Mouse (Mus musculus): ENCODE measurements around the gene Gtf3c2. TPM values are rescaled to one million over a fixed set of nuclear protein-coding genes. Genes with fewer than 3 reads are reported as not detected.

The Gtf3c2 gene
- polyA plus RNA-seq, 1 experiment from 2014 or later: 78.6 TPM

- DNase-seq (no peak), ATAC-seq (ENCODE audit: insufficient read depth) (no peak)
- Histone ChIP-seq H3K4me2 (no peak overlapping the region), H3K27me3 (ENCODE audit: insufficient read depth, low read length) (no peaks in the 10 kb centered on the region), H3K9me3 (ENCODE audit: low read depth, low read length) (no peaks in the 10 kb centered on the region), H3K36me3 (ENCODE audit: insufficient read depth) (peaks cover 19% of the 10 kb centered on the region; the same call in 1 of the 2 replicates), H3K27ac (ENCODE audit: low read depth) (no peak overlapping the region), H3K4me1 (ENCODE audit: insufficient read depth) (no peaks in the 10 kb centered on the region), H3K4me3 (ENCODE audit: low read depth, low read length) (no peak overlapping the region), H3K9ac (no peak overlapping the region)
- WGBS: 80% methylated on average over 4 of the region's 4 CpGs
- no peak for TF ChIP-seq CTCF (IDR thresholded peaks at IDR 0.05; ENCODE audit: low read depth)
Observed at GRCm38 (mm10) chr5:31149781-31150180, 30.2 kb downstream of the Gtf3c2 start.

GRCm38 (mm10) chr5:31138968-31139425 is 40.9 kb downstream of the Gtf3c2 start:
- peak overlapping the region; percentile 14; the same call in 1 of the 2 replicates for H3K4me3 ChIP-seq (ENCODE audit: low read depth, low read length)
- peak; percentile 80 for DNase-seq
- H3K4me2 ChIP-seq: peak overlapping the region; percentile 42
- no peaks in the 10 kb centered on the region for H3K4me1 ChIP-seq (ENCODE audit: insufficient read depth)
- H3K9me3 ChIP-seq (ENCODE audit: low read depth, low read length): no peaks in the 10 kb centered on the region
- peaks cover 58% of the 10 kb centered on the region for H3K27me3 ChIP-seq (ENCODE audit: insufficient read depth, low read length)
- H3K36me3 ChIP-seq (ENCODE audit: insufficient read depth): peaks cover 10% of the 10 kb centered on the region; the same call in 1 of the 2 replicates
- no peak for TF ChIP-seq CTCF (IDR thresholded peaks at IDR 0.05; ENCODE audit: low read depth)
- WGBS: 10% methylated on average over 9 of the region's 9 CpGs
- H3K9ac ChIP-seq: no peak overlapping the region
- no peak overlapping the region for H3K27ac ChIP-seq (ENCODE audit: low read depth)
- no peak for ATAC-seq (ENCODE audit: insufficient read depth)

GRCm38 (mm10) chr5:31138241-31138967 is 41.5 kb downstream of the Gtf3c2 start, which contains the start of gene Ucn:
Ucn (minus strand) TSS chr5:31138829.
- peaks cover 60% of the 10 kb centered on the region for H3K27me3 ChIP-seq (ENCODE audit: insufficient read depth, low read length)
- H3K4me2 ChIP-seq: peak within 1 kb of the TSS; percentile 42
- WGBS: 1% methylated on average over 52 of the region's 52 CpGs
- no peak within 1 kb of the TSS for H3K9ac ChIP-seq
- H3K4me3 ChIP-seq (ENCODE audit: low read depth, low read length): peak within 1 kb of the TSS; percentile 14; the same call in 1 of the 2 replicates
- H3K36me3 ChIP-seq (ENCODE audit: insufficient read depth): peaks cover 8% of the 10 kb centered on the region; the same call in 1 of the 2 replicates
- no peaks in the 10 kb centered on the region for H3K9me3 ChIP-seq (ENCODE audit: low read depth, low read length)
- ATAC-seq (ENCODE audit: insufficient read depth) (peak; percentile 60; the same call in 1 of the 2 replicates), DNase-seq (peak; percentile 56)
- H3K4me1 ChIP-seq (ENCODE audit: insufficient read depth): no peaks in the 10 kb centered on the region
- no peak for TF ChIP-seq CTCF (IDR thresholded peaks at IDR 0.05; ENCODE audit: low read depth)
- no peak within 1 kb of the TSS for H3K27ac ChIP-seq (ENCODE audit: low read depth)

DNA sequence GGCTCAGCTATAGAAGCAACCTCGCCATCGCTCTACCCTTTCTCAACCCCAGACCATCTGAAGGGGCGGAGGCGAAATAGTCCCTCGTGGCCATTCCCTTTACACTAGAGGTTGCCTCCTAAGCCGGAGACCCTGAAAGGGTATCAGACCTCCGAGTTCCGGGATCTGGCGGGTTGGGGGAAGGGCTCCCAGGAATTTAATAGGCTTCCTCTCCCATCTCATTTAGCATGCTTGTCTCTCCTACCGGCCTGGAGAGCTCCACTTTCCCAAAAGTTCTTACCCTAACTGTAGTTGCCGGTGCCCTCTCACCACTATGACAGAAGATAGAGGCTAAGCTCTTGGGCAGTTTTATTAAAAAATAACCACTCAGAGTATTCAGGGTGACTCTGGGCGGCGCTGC is 42.3 kb downstream of the Gtf3c2 start:
- Histone ChIP-seq H3K4me1 (ENCODE audit: insufficient read depth) (no peaks in the 10 kb centered on the region), H3K27ac (ENCODE audit: low read depth) (no peak overlapping the region), H3K27me3 (ENCODE audit: insufficient read depth, low read length) (peaks cover 60% of the 10 kb centered on the region), H3K4me2 (peak overlapping the region; percentile 42; the same call in 1 of the 2 replicates), H3K9me3 (ENCODE audit: low read depth, low read length) (no peaks in the 10 kb centered on the region), H3K9ac (no peak overlapping the region), H3K36me3 (ENCODE audit: insufficient read depth) (0 out of 2 replicates have a peak, but pooled peaks cover 5% of the 10 kb centered on the region), H3K4me3 (ENCODE audit: low read depth, low read length) (peak overlapping the region; percentile 14; the same call in 1 of the 2 replicates)
- DNase-seq: no peak
- WGBS: 2% methylated on average over 13 of the region's 13 CpGs
- no peak for ATAC-seq (ENCODE audit: insufficient read depth)
- TF ChIP-seq CTCF (IDR thresholded peaks at IDR 0.05; ENCODE audit: low read depth): no peak

GRCm38 (mm10) chr5:31136730-31137424 is 43.1 kb downstream of the Gtf3c2 start:
- peaks cover 60% of the 10 kb centered on the region for H3K27me3 ChIP-seq (ENCODE audit: insufficient read depth, low read length)
- ATAC-seq (ENCODE audit: insufficient read depth): no peak
- under 1% methylated on average over 33 of the region's 33 CpGs for WGBS
- no peak for DNase-seq
- no peak overlapping the region for H3K4me3 ChIP-seq (ENCODE audit: low read depth, low read length)
- H3K9me3 ChIP-seq (ENCODE audit: low read depth, low read length): no peaks in the 10 kb centered on the region
- no peak overlapping the region for H3K4me2 ChIP-seq
- no peaks in the 10 kb centered on the region for H3K4me1 ChIP-seq (ENCODE audit: insufficient read depth)
- no peak for TF ChIP-seq CTCF (IDR thresholded peaks at IDR 0.05; ENCODE audit: low read depth)
- no peak overlapping the region for H3K27ac ChIP-seq (ENCODE audit: low read depth)
- H3K36me3 ChIP-seq (ENCODE audit: insufficient read depth): 0 out of 2 replicates have a peak, but pooled peaks cover 5% of the 10 kb centered on the region
- no peak overlapping the region for H3K9ac ChIP-seq

GRCm38 (mm10) chr5:31126050-31126449 is 53.9 kb downstream of the Gtf3c2 start:
- no peak overlapping the region for H3K27ac ChIP-seq (ENCODE audit: low read depth)
- H3K9ac ChIP-seq: no peak overlapping the region
- no peaks in the 10 kb centered on the region for H3K9me3 ChIP-seq (ENCODE audit: low read depth, low read length)
- no peaks in the 10 kb centered on the region for H3K4me1 ChIP-seq (ENCODE audit: insufficient read depth)
- no peak for ATAC-seq (ENCODE audit: insufficient read depth)
- 33% methylated on average over 5 of the region's 5 CpGs for WGBS
- no peaks in the 10 kb centered on the region for H3K36me3 ChIP-seq (ENCODE audit: insufficient read depth)
- no peak overlapping the region for H3K4me3 ChIP-seq (ENCODE audit: low read depth, low read length)
- no peak overlapping the region for H3K4me2 ChIP-seq
- no peak for TF ChIP-seq CTCF (IDR thresholded peaks at IDR 0.05; ENCODE audit: low read depth)
- no peaks in the 10 kb centered on the region for H3K27me3 ChIP-seq (ENCODE audit: insufficient read depth, low read length)
- no peak for DNase-seq

DNA sequence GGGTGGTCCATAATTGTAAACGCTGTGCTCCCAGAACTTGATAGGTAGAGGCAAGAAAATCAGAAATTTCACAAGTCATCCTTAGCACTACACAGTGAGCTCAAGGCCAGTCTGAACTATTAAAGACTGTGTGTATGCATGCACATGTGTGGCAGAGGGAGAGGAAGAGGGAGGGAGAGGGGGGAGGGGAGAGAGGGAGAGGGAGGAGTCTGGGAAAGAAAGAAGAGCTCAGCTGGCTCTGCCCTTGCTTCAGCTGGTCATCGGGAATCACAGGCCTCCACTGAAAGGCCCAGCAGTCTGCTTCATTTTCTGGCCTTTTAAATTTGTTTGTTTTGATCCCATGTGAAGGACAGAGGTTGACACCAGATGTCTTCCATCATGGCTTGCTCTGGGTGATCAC is 56.5 kb downstream of the Gtf3c2 start:
- Histone ChIP-seq H3K9me3 (ENCODE audit: low read depth, low read length) (no peaks in the 10 kb centered on the region), H3K9ac (no peak overlapping the region), H3K36me3 (ENCODE audit: insufficient read depth) (no peaks in the 10 kb centered on the region), H3K27ac (ENCODE audit: low read depth) (no peak overlapping the region), H3K27me3 (ENCODE audit: insufficient read depth, low read length) (no peaks in the 10 kb centered on the region), H3K4me1 (ENCODE audit: insufficient read depth) (no peaks in the 10 kb centered on the region), H3K4me3 (ENCODE audit: low read depth, low read length) (no peak overlapping the region), H3K4me2 (no peak overlapping the region)
- no peak for DNase-seq
- no peak for ATAC-seq (ENCODE audit: insufficient read depth)
- no peak for TF ChIP-seq CTCF (IDR thresholded peaks at IDR 0.05; ENCODE audit: low read depth)
- WGBS: 41% methylated on average over 2 of the region's 2 CpGs
